Mouse (Mus musculus): Measurements from ENCODE around the gene Osgin1.

DNA sequence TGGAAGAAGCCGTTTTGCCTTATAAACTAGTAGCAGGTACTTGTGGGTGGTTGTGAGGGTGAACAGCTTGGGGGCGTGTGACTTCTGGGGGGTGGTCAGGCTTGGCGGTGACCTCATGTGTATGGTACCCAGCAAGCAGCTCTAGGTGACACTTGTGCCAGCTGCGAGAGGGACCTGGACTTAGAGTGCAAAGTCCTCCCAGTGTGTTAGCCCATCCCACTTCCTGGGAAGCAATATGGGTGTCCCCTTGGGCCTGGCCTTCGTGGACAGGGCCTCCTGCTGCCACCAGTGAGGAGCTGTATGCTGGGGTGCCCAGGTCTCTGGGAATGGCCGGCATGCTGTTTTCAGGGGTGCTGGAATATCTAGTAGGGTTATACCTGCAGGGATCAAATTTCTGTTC lies 5.0 kb downstream of the Osgin1 start:
- TF ChIP-seq EP300 (IDR thresholded peaks at IDR 0.05; ENCODE audit: low read depth) (no peak), CTCF (IDR thresholded peaks at IDR 0.05; ENCODE audit: low read depth) (no peak)
